Mouse (Mus musculus): Measurements from ENCODE around the gene Gm45808.
"Not testable (repeated sequence)": the region's sequence is repeated elsewhere in the genome, so short reads cannot be mapped to it uniquely, and the experiment has no call there.

Gm45808 gene

DNA sequence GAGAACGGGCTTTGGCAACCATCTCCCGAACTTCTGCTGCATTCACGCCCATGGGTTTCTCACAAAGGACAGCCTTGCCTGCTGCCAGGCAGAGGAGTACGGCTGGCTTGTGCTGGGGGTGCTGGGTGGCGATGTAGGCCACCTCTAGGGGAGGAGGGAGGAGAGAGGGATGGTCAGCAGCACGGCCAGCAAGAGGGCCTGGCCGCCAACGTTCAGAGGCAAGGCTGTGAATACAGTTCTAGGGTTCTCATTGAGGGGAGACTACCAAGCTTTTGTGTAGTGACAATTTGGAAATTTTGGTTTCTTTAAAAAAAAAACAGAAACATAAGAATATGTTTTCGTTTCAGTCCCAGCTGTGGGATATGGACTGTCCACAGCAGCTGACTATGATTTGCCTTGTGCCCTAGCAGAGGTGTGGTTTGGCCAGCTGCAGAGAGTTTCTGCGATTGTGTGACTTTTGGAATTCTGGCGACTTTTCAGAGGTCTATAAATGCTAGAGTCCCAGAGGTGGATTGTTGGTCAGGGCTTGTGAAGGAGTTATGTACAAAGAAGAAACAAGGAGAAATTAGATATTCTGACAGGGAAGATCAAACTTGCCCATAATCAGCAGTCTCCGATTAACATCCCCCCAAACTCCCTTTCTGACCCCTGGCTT, at the start of gene Gm45808:
TSS of gene Gm45808 (minus strand) at position 51 of the 655 bp plus-strand sequence.
- no peak for DNase-seq

DNA sequence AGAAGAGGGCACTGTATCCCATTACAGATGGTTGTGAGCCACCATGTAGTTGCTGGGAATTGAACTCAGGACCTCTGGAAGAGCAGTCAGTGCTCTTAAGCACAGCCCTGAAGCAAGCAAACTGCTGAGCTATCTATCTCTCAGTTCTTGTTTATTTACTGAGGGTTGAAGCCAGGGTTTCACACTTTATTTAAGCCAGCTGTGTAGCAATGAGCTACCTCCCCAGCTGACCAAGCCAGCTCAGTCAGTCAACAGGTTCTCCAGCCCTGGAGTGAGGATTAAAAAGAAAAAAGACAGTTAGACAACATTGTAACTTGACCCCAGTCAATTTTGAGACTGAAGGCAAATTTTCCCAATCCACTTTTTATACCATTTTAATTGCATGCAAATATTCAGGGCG, 49.1 kb upstream of the Gm45808 start:
- DNase-seq = no peak

GRCm38 (mm10) chr7:45530643-45531042, 44.0 kb upstream of the Gm45808 start:
- DNase-seq = no peak

DNA sequence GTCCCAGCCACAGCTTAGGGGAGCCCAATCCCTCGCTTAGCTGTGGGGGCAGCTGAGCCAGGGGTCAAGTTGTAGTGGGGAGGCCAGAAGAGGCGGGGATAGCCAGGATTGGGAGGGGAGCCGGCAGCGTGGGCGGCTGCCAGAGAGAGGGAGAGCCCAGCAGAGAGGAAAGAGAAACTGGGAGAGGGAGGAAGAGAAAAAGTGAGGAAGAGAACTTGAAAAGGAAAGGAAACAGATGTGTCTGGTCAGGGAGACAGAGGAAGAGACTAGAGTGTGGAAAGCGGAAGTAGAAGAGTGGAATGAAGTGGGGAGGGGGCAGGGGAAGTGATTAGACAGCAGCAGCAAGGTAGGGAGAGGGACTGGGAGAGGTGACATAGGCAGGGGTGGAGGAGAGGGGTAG, 42.9 kb upstream of the Gm45808 start:
- no peak for DNase-seq

DNA sequence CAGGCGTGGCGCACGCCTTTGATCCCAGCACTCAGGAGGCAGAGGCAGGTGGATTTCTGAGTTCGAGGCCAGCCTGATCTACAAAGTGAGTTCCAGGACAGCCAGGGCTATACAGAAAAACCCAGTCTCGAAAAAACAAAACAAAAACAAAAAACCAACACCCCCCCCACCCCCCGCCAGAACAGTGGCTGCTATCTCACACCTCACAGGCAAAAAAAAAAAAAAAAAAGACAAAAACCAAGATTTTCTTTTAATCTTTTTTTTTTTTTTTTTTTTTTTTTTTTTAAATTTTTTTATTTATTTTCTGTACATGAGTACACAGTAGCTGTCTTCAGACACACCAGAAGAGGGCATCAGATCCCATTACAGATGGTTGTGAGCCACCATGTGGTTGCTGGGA, 40.6 kb upstream of the Gm45808 start:
- not testable (repeated sequence) for DNase-seq

- no peak for DNase-seq
Observed at GRCm38 (mm10) chr7:45526474-45527120, 40.0 kb upstream of the Gm45808 start.

GRCm38 (mm10) chr7:45525809-45526473, 39.3 kb upstream of the Gm45808 start, which contains the start of the genes Ppp1r15a and Plekha4:
Gene Ppp1r15a (minus strand): TSS chr7:45526268.
Gene Plekha4 (plus strand): TSS chr7:45526330.
- DNase-seq = peak; percentile 98

GRCm38 (mm10) chr7:45524841-45525621, 38.4 kb upstream of the Gm45808 start:
- DNase-seq = peak; percentile 52

GRCm38 (mm10) chr7:45523678-45524170, 37.1 kb upstream of the Gm45808 start:
- DNase-seq = no peak

- DNase-seq = no peak
Observed at GRCm38 (mm10) chr7:45522957-45523676, 36.5 kb upstream of the Gm45808 start.

- DNase-seq = no peak
Observed at GRCm38 (mm10) chr7:45522194-45522752, 35.7 kb upstream of the Gm45808 start.

DNA sequence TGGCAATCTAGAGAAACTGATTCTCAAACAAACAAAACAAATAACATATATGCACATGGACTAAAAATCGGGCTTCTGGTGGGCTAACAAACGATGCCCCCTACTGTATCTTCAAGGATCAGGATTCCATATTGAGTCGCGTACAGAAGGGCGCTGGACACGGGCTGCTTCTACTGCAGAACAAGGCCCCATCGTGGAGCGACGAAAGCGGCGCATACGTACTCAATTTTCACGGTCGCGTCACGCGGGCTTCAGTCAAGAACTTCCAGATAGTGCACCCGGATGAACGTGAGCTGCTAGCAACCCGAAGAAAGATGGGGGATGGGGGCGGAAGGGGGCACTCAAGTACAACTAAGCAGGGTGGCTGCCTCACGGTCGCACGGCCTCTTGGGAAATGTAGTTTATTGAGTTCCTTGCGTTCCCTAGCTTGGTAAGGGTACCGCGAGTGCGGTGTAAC, 35.1 kb upstream of the Gm45808 start:
- DNase-seq = peak; percentile 90

- no peak for DNase-seq
Observed at GRCm38 (mm10) chr7:45520605-45521004, 34.0 kb upstream of the Gm45808 start.

DNA sequence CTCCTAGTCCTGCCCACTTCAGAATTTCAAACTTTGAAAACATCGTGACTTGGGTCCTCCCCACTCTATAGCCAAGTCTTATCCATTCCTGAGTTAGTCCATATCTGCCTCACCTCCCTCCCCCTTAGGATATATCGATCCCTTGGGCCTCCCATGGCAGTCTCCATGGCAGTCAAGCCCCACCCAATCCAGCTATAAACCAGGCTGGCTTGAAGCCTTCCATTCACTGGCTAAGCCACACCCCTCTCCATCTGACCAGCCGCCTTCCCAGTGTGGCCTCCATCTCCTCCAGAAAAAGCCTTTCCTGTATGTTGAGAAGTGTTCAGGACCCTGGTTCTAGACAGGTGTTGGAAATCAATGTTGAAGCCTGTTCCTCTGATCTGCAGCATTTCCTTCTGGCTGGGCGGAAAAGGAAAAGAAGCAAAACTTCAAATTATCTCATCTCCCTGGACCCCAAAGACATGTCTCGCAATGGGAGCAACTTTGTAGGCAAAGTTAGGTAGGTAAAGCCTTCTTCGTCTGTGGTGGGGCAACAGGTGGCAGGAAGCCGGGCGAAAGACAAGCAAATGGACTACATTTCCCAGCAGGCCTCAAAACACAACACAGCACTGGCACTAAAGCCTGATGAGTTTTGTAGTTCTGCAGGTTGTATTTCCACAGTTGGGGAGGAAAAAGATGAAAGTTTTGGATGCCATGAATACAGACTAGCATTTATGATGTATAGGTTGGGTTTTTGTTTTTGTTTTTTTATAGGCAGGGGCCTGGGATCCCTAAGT, 32.9 kb upstream of the Gm45808 start:
- no peak for DNase-seq

DNA sequence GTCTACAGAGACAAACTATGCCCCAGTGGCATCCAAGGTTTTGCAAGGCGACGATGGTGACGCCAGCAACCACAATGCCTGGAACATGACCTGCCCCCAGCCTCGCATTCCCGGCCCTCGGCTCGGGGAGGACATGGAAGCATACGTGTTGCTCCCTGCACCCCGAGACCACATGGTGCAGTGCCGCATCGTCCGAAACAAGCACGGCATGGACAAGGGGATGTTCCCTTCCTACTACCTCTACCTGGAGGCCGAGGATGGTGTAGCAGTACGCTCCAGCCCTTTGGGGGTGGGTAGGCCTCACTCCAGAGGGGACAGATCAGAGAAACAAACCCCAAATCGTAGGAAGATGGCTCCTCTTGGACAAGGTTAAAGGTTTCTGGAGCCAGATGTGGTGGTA, 32.0 kb upstream of the Gm45808 start:
- no peak for DNase-seq

GRCm38 (mm10) chr7:45516846-45517245, 30.2 kb upstream of the Gm45808 start:
- DNase-seq = not testable (repeated sequence)

- no peak for DNase-seq
Observed at GRCm38 (mm10) chr7:45515436-45515835, 28.8 kb upstream of the Gm45808 start.

- DNase-seq = no peak
Observed at GRCm38 (mm10) chr7:45514411-45514810, 27.8 kb upstream of the Gm45808 start.

DNA sequence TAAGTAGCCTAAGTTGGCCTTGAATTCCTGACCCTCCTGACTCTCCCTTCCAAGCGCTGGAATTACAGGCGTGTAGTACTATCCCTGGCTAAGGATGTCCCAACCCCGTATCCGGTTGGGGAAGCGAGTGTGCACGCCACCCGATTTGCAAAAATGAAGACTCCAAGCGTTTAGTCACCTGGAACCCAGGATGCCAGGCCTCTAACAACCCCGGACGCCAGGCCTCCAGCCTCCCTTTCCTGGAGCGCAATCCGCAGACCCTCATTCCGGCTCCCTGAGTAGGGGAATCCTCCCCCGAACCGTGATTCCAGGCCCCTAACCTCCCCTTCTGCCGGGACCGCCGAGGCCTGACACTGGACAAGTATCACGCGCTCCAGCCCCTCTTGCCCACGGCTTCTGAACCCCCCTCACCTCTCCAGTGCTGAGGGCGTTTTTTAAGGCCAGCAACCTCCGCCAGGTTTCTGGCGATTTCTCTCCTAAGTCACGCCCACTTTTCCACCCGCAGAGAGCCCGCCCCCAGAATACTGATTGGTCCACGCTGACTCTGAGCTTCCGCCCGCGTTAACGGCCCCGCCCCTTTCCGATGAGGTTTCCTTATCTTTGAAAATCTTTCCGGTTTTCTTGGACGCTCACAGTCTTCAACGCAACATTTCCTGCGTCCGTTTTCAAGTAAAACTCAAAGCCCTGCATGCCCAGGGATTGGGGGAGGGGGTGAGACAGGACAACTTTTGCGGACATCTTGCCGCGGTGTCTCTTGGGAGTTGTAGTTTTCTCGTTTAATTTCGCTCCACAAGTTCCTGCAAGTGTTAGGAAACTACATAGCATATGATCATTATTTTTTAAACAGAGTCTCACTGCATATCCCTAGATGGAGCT, 23.5 kb upstream of the Gm45808 start, which contains the start of gene Nucb1:
TSS of gene Nucb1 (minus strand) at position 495 of the 876 bp plus-strand sequence.
- peak; percentile 96 for DNase-seq
